Mouse (Mus musculus) myocyte (in vitro differentiated cells): Measurements from ENCODE around the gene Tprg. TPM values are rescaled to one million over a fixed set of nuclear protein-coding genes. Genes with fewer than 3 reads are reported as not detected.

Experiments used
- H3K27me3 ChIP-seq: one replicate; pipeline ENCODE4 v1.6.1; 2011; ENCODE audit not compliant: control insufficient read depth, insufficient read depth, insufficient read length
- H3K36me3 ChIP-seq: one replicate; pipeline ENCODE4 v1.6.1; 2011; ENCODE audit not compliant: control insufficient read depth, insufficient read depth
- H3K4me2 ChIP-seq: one replicate; pipeline ENCODE4 v1.6.1; 2011; ENCODE audit warnings: low read depth, control low read depth
- H3K4me3 ChIP-seq: one replicate; pipeline ENCODE4 v1.5.1; 2011; ENCODE audit warnings: mild to moderate bottlenecking, control low read depth, moderate library complexity
- H3K79me2 ChIP-seq: one replicate; pipeline ENCODE4 v1.6.1; 2011; ENCODE audit not compliant: control insufficient read depth, insufficient read depth
- H3ac ChIP-seq: one replicate; pipeline ENCODE4 v1.6.1; 2011; ENCODE audit not compliant: control insufficient read depth, insufficient read length
- CEBPB ChIP-seq: IDR thresholded peaks from 2 replicates; pipeline ENCODE4 v1.6.1; 2011; ENCODE audit warnings: mild to moderate bottlenecking, moderate library complexity; ENCODE audit not compliant: poor library complexity, insufficient read depth, severe bottlenecking
- E2F4 ChIP-seq: IDR thresholded peaks from one replicate; pipeline ENCODE4 v1.6.1; 2011; ENCODE audit warnings: mild to moderate bottlenecking, control low read depth, moderate library complexity; ENCODE audit not compliant: insufficient read depth
- MAX ChIP-seq: IDR thresholded peaks from one replicate; pipeline ENCODE4 v1.6.1; 2011; ENCODE audit warnings: low read depth, mild to moderate bottlenecking, control low read depth
- MYOD1 ChIP-seq, 3 experiments: IDR thresholded peaks; one replicate each; pipeline ENCODE4 v1.6.1; 2011; ENCODE audit warnings: control low read depth in 2 of 3, low read depth in 2 of 3, mild to moderate bottlenecking in 2 of 3, moderate library complexity in 1 of 3; ENCODE audit not compliant: insufficient read length in 2 of 3, control insufficient read depth in 1 of 3
- MYOG ChIP-seq, 3 experiments: IDR thresholded peaks; one replicate each; pipeline ENCODE4 v1.6.1; 2011; ENCODE audit warnings: control low read depth in 2 of 3, low read depth in 2 of 3, mild to moderate bottlenecking in 2 of 3; ENCODE audit not compliant: insufficient read length in 2 of 3, control insufficient read depth in 1 of 3, insufficient read depth in 1 of 3
- POLR2A ChIP-seq: IDR thresholded peaks from one replicate; pipeline ENCODE4 v1.6.1; 2011; ENCODE audit warnings: low read depth, mild to moderate bottlenecking, control low read depth, moderate library complexity; ENCODE audit not compliant: insufficient read length
- POLR2AphosphoS2 ChIP-seq: IDR thresholded peaks from one replicate; pipeline ENCODE4 v1.6.1; 2011; ENCODE audit warnings: low read depth, control low read depth; ENCODE audit not compliant: insufficient read length
- REST ChIP-seq: IDR thresholded peaks from one replicate; pipeline ENCODE4 v1.6.1; 2011; ENCODE audit warnings: mild to moderate bottlenecking, control low read depth, moderate library complexity; ENCODE audit not compliant: insufficient read depth, insufficient read length
- SRF ChIP-seq: IDR thresholded peaks from one replicate; pipeline ENCODE4 v1.6.1; 2011; ENCODE audit warnings: low read depth; ENCODE audit not compliant: control insufficient read depth, insufficient read length
- TCF12 ChIP-seq: IDR thresholded peaks from one replicate; pipeline ENCODE4 v1.6.1; 2011; ENCODE audit warnings: mild to moderate bottlenecking, control low read depth; ENCODE audit not compliant: poor library complexity, insufficient read depth, severe bottlenecking
- TCF3 ChIP-seq: IDR thresholded peaks from one replicate; pipeline ENCODE4 v1.6.1; 2011; ENCODE audit warnings: low read depth, control low read depth; ENCODE audit not compliant: insufficient read length
- USF1 ChIP-seq: IDR thresholded peaks from one replicate; pipeline ENCODE4 v1.6.1; 2011; ENCODE audit warnings: low read depth, mild to moderate bottlenecking, control low read depth, moderate library complexity
- polyA plus RNA-seq: library from polyadenylated mRNA; unstranded; fragments of >200 nt; fragmentation: generic; extraction: Trizol; gene quantifications from one replicate; pipeline ENCODE4 v1.2.1, GENCODE M21; 2012; ENCODE audit warnings: missing spikeins

Gene Tprg
- polyA plus RNA-seq, 1 experiment, result not detected

GRCm38 (mm10) chr16:25349626-25350025 lies 63.0 kb downstream of the Tprg start:
- Histone ChIP-seq H3K79me2 (no peaks in the 10 kb centered on the region), H3K4me3 (no peak overlapping the region), H3K4me2 (no peak overlapping the region), H3K27me3 (no peaks in the 10 kb centered on the region), H3ac (no peak overlapping the region), H3K36me3 (no peaks in the 10 kb centered on the region)
- TF ChIP-seq SRF (no peak), USF1 (no peak), MYOG (IDR thresholded peaks at IDR 0.05; ENCODE audit: control insufficient read depth in 1 of 3, insufficient read depth in 1 of 3, insufficient read length in 2 of 3, low read depth in 2 of 3) (no peak), E2F4 (no peak), REST (no peak), TCF3 (no peak), POLR2A (no peak), CEBPB (no peak), MAX (no peak), MYOD1 (IDR thresholded peaks at IDR 0.05; ENCODE audit: control insufficient read depth in 1 of 3, insufficient read length in 2 of 3, low read depth in 2 of 3) (no peak), POLR2AphosphoS2 (no peak), TCF12 (no peak)

DNA sequence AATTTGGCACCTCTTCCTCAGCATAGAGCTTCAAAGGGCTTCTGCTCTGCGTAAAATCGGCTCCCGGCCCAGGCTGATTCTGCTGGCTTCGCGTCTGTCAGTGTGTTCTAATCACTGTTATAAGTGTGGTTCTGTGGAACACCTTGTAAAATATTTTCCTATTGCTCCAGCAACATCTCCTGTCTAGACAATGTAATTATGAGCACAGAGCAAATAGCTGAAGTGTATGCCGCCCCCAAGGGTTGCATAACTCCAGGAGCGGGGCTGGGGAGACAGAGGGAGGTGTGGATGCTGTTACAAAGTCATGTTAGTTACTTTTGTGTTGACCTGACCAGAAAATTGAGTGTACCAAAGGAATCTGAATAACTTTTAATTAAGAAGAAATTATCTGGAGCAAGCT lies 81.2 kb downstream of the Tprg start:
- H3K36me3 ChIP-seq, result no peaks in the 10 kb centered on the region
- no peaks in the 10 kb centered on the region for H3K79me2 ChIP-seq
- no peak for TF ChIP-seq MYOG (IDR thresholded peaks at IDR 0.05; ENCODE audit: control insufficient read depth in 1 of 3, insufficient read depth in 1 of 3, insufficient read length in 2 of 3, low read depth in 2 of 3)
- no peak for TF ChIP-seq REST
- no peak for TF ChIP-seq TCF12
- no peak for TF ChIP-seq MAX
- TF ChIP-seq USF1, result no peak
- no peak for TF ChIP-seq POLR2A
- no peak for TF ChIP-seq TCF3
- no peak for TF ChIP-seq MYOD1 (IDR thresholded peaks at IDR 0.05; ENCODE audit: control insufficient read depth in 1 of 3, insufficient read length in 2 of 3, low read depth in 2 of 3)
- TF ChIP-seq CEBPB, result no peak
- TF ChIP-seq SRF, result no peak
- TF ChIP-seq POLR2AphosphoS2, result no peak
- no peak for TF ChIP-seq E2F4
- no peaks in the 10 kb centered on the region for H3K27me3 ChIP-seq
- H3K4me3 ChIP-seq, result no peak overlapping the region
- no peak overlapping the region for H3K4me2 ChIP-seq
- H3ac ChIP-seq, result no peak overlapping the region

- Histone ChIP-seq H3K4me3 (no peak overlapping the region), H3K79me2 (no peaks in the 10 kb centered on the region), H3K4me2 (no peak overlapping the region), H3ac (no peak overlapping the region), H3K36me3 (no peaks in the 10 kb centered on the region), H3K27me3 (no peaks in the 10 kb centered on the region)
- no peak for TF ChIP-seq CEBPB
These were observed 83.4 kb downstream of the Tprg start for GRCm38 (mm10) chr16:25369984-25370412.

DNA sequence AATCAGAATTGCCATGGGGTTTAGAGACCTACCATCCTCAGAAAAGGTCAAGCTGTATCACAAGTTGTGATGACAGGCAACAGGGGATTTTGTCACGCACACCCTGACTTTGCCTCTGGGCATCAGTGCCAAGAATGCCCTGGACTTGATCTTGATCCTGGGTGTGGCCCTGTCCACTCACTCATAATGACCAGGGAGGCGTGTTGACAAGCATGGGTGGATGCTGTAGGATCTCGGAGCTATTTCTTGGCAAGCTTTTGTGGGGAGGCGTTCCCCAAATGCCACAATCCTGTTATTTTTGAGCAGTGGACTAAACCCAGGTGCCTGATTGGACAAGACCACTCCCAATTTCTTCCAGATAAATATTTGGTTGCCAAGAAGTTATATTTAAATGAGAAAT lies 87.5 kb downstream of the Tprg start:
- H3K4me3 ChIP-seq, result no peak overlapping the region
- no peak for TF ChIP-seq REST
- TF ChIP-seq POLR2AphosphoS2, result no peak
- peak in 1 of 3 experiments; percentile 36 for TF ChIP-seq MYOD1 (IDR thresholded peaks at IDR 0.05; ENCODE audit: control insufficient read depth in 1 of 3, insufficient read length in 2 of 3, low read depth in 2 of 3)
- H3K27me3 ChIP-seq, result no peaks in the 10 kb centered on the region
- H3K79me2 ChIP-seq, result no peaks in the 10 kb centered on the region
- H3ac ChIP-seq, result no peak overlapping the region
- H3K36me3 ChIP-seq, result no peaks in the 10 kb centered on the region
- no peak overlapping the region for H3K4me2 ChIP-seq

DNA sequence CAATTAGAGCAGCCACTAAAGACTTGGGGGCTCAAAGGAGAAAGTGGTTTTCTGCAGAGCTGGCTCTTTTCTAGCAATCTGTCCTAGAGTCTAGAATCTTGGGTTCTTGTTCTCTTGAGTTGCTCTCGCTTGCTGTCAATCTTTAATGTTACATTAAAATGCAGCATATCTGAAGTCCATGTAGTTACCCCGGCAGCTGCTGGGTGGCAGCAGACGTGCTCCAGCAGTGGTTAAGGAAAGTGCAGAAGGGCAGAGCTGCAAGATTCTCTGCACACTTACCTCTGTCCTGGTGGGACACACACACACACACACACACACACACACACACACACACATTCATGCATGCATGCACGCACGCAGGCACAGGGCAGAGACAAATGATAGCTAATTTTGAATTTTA lies 88.2 kb downstream of the Tprg start:
- no peak overlapping the region for H3K4me3 ChIP-seq
- H3K79me2 ChIP-seq, result no peaks in the 10 kb centered on the region
- H3ac ChIP-seq, result no peak overlapping the region
- TF ChIP-seq SRF (no peak), USF1 (no peak), MYOD1 (IDR thresholded peaks at IDR 0.05; ENCODE audit: control insufficient read depth in 1 of 3, insufficient read length in 2 of 3, low read depth in 2 of 3) (no peak), CEBPB (no peak), REST (no peak), POLR2A (no peak), MAX (no peak), MYOG (IDR thresholded peaks at IDR 0.05; ENCODE audit: control insufficient read depth in 1 of 3, insufficient read depth in 1 of 3, insufficient read length in 2 of 3, low read depth in 2 of 3) (no peak), E2F4 (no peak), TCF3 (no peak), POLR2AphosphoS2 (no peak), TCF12 (no peak)
- H3K4me2 ChIP-seq, result no peak overlapping the region
- no peaks in the 10 kb centered on the region for H3K27me3 ChIP-seq
- no peaks in the 10 kb centered on the region for H3K36me3 ChIP-seq
